ENCODE assay signal across 21 mouse cellular contexts in genomic region chr3:40695162-40695561, GRCm38 (mm10). TPM values are rescaled to one million over a fixed set of nuclear protein-coding genes. Genes with fewer than 3 reads are reported as not detected.
DNase-seq lines count a peak whose midpoint lies in the region; ATAC-seq and TF ChIP-seq lines count a peak whose summit lies in the region.
"Had no signal": no experiment of that assay in that cellular context is flagged by ENCODE, and none has a peak within 500 bp of the region (broad histone marks: within the 10 kb centered on the region; RNA-seq: fewer than 3 reads in every experiment).

No protein-coding gene starts in this region.

- H3K9ac ChIP-seq in MEL (ENCODE audit: control insufficient read depth, low read depth, low read length, poor library complexity, severe bottlenecking): no peak overlapping the region
- H3K9ac ChIP-seq: forebrain, postnatal 0 days; heart, embryonic 12.5 days; heart, embryonic 15.5 days; hindbrain, embryonic 13.5 days had no signal

- TF ChIP-seq POLR2A in MEL (IDR thresholded peaks at IDR 0.05; ENCODE audit: control insufficient read depth in 1 of 2, insufficient read depth in 1 of 2, low read depth in 1 of 2, low read length in 2 of 2, poor library complexity in 1 of 2): no peak

- H3K36me3 ChIP-seq in MEL (ENCODE audit: control insufficient read depth in 1 of 2, insufficient read depth in 2 of 2, low read length in 2 of 2): peaks cover 0 to 23% of the 10 kb centered on the region in 2 experiments; a peak in 2 of 4 replicates
- H3K36me3 ChIP-seq: heart, embryonic 12.5 days; heart, embryonic 15.5 days had no signal

- H3K27ac ChIP-seq in MEL (ENCODE audit: control insufficient read depth, low read depth, low read length): peak overlapping the region; percentile 60
- H3K27ac ChIP-seq: gastrocnemius, adult 2 months; hindbrain, embryonic 10.5 days; hindbrain, embryonic 13.5 days had no signal

- 0 out of 4 replicates have a peak, but pooled peaks have one; percentile 18 to 21 for TF ChIP-seq EP300 in MEL (IDR thresholded peaks at IDR 0.05; ENCODE audit: low read depth in 1 of 2, low read length in 2 of 2)

- DNase-seq in MEL (ENCODE audit: low read depth, low spot score): peak; percentile 41
- peak; percentile 63 for DNase-seq in fat pad, adult 2 months (ENCODE audit: extremely low read depth, low read depth, low spot score)
- DNase-seq in ovary, adult 18-20 months (ENCODE audit: low spot score): no peak
- no peak for DNase-seq in kidney, adult 11 months
- no peak for DNase-seq in cerebellum, adult 11 months
- DNase-seq: adrenal gland, adult 2 months; cerebellum, adult 11-12 months; cerebellum, adult 9-10 months; forebrain, postnatal 0 days had no signal

- no peaks in the 10 kb centered on the region for H3K27me3 ChIP-seq in MEL (ENCODE audit: control insufficient read depth in 1 of 2, insufficient read depth in 2 of 2, low read length in 2 of 2)
- H3K27me3 ChIP-seq: heart, embryonic 12.5 days; heart, embryonic 15.5 days; hindbrain, embryonic 13.5 days had no signal

- ATAC-seq in megakaryocyte progenitor cell, adult 5-6 weeks (replicated peaks; ENCODE audit: poor library complexity): 0 out of 2 replicates have a peak, but pooled peaks have one; percentile 3
- ATAC-seq: forebrain, embryonic 14.5 days; inflammation-experienced regulatory T-cells, adult 6 months had no signal

- H3K79me2 ChIP-seq in MEL (ENCODE audit: control insufficient read depth, insufficient read depth, low read length, poor library complexity): no peaks in the 10 kb centered on the region

- H3K4me3 ChIP-seq in MEL (ENCODE audit: control insufficient read depth in 1 of 2, insufficient read depth in 1 of 2, low read depth in 2 of 2, low read length in 2 of 2): no peak overlapping the region
- H3K4me3 ChIP-seq: gastrocnemius, adult 2 months; heart, embryonic 12.5 days; heart, embryonic 15.5 days; hindbrain, embryonic 10.5 days; hindbrain, embryonic 13.5 days had no signal

- H3K4me1 ChIP-seq in MEL (ENCODE audit: control insufficient read depth in 1 of 2, insufficient read depth in 2 of 2, low read length in 2 of 2): peaks cover 15 to 18% of the 10 kb centered on the region in 2 experiments
- H3K4me1 ChIP-seq: hindbrain, embryonic 10.5 days; hindbrain, embryonic 13.5 days had no signal

- no peak for TF ChIP-seq CTCF in MEL (IDR thresholded peaks at IDR 0.05 in 2 of 3, conservative IDR thresholded peaks at IDR 0.05 in 1 of 3; ENCODE audit: control insufficient read depth in 1 of 3, insufficient read depth in 1 of 3, low read depth in 2 of 3, low read length in 3 of 3, poor library complexity in 1 of 3, severe bottlenecking in 1 of 3)

- TF ChIP-seq RAD21 in MEL (IDR thresholded peaks at IDR 0.05; ENCODE audit: low read depth, low read length): no peak

- no peaks in the 10 kb centered on the region for H3K9me3 ChIP-seq in MEL (replicated peaks; ENCODE audit: insufficient read depth, low read length)
- H3K9me3 ChIP-seq: heart, embryonic 12.5 days; heart, embryonic 15.5 days; hindbrain, embryonic 10.5 days; hindbrain, embryonic 13.5 days had no signal

TF ChIP-seq in MEL, 35 proteins besides CTCF, POLR2A, EP300 and RAD21:
- TF ChIP-seq MAX (IDR thresholded peaks at IDR 0.05; ENCODE audit: low read length) (no peak), NRF1 (IDR thresholded peaks at IDR 0.05; ENCODE audit: insufficient read depth, low read depth, low read length, poor library complexity, severe bottlenecking) (no peak), POLR2AphosphoS5 (IDR thresholded peaks at IDR 0.05; ENCODE audit: borderline replicate concordance, low read depth, low read length) (no peak), GATA1 (IDR thresholded peaks at IDR 0.05; ENCODE audit: low read depth, low read length) (0 out of 2 replicates have a peak, but pooled peaks have one; percentile 12), ETS1 (IDR thresholded peaks at IDR 0.05; ENCODE audit: low read depth, low read length) (peak; percentile 96), POLR2AphosphoS2 (IDR thresholded peaks at IDR 0.05; ENCODE audit: low read length) (no peak), GABPA (IDR thresholded peaks at IDR 0.05; ENCODE audit: low read depth, low read length) (no peak), MAZ (IDR thresholded peaks at IDR 0.05; ENCODE audit: low read depth, low read length) (no peak), KAT2A (conservative IDR thresholded peaks at IDR 0.05; ENCODE audit: low read depth, low read length) (no peak), MYB (IDR thresholded peaks at IDR 0.05; ENCODE audit: low read depth, low read length) (no peak), USF2 (IDR thresholded peaks at IDR 0.05; ENCODE audit: borderline replicate concordance in 1 of 2, insufficient read depth in 1 of 2, low read depth in 1 of 2, low read length in 2 of 2) (no peak), TCF12 (IDR thresholded peaks at IDR 0.05; ENCODE audit: low read depth, low read length) (0 out of 2 replicates have a peak, but pooled peaks have one; percentile 49), SMC3 (IDR thresholded peaks at IDR 0.05; ENCODE audit: low read depth, low read length) (no peak), BHLHE40 (IDR thresholded peaks at IDR 0.05; ENCODE audit: borderline replicate concordance, low read depth, low read length) (no peak), NELFE (IDR thresholded peaks at IDR 0.05; ENCODE audit: low read depth, low read length) (no peak), SIN3A (IDR thresholded peaks at IDR 0.05; ENCODE audit: low read length) (peak; percentile 53), MXI1 (IDR thresholded peaks at IDR 0.05; ENCODE audit: low read depth, low read length) (peak; percentile 34; the same call in 1 of the 2 replicates), TBP (IDR thresholded peaks at IDR 0.05; ENCODE audit: low read depth, low read length) (no peak), MAFK (IDR thresholded peaks at IDR 0.05; ENCODE audit: borderline replicate concordance, low read depth, low read length) (no peak), ZKSCAN1 (IDR thresholded peaks at IDR 0.05; ENCODE audit: low read depth, low read length) (no peak), UBTF (IDR thresholded peaks at IDR 0.05; ENCODE audit: borderline replicate concordance, insufficient read depth, low read depth, low read length) (no peak), ZNF384 (IDR thresholded peaks at IDR 0.05; ENCODE audit: low read depth, low read length) (no peak)

RNA-seq across cellular contexts. Expression of gene Slc25a31, which starts 13.5 kb away (rescaled TPM):
- total RNA-seq in MEL (2012; rRNA removed): not detected in 2 replicates
- not detected for polyA plus RNA-seq in MEL (2012; ENCODE audit: insufficient read depth in 1 of 2, insufficient read length in 2 of 2, low read depth in 1 of 2, low replicate concordance in 2 of 2, missing spikeins in 1 of 2)
- not detected in 2 replicates for total RNA-seq in megakaryocyte progenitor cell, adult 5-6 weeks (2015)
- total RNA-seq in megakaryocyte progenitor cell, adult 5-6 weeks (2017): not detected in 2 replicates
- total RNA-seq: adrenal gland, postnatal 14 days; gastrocnemius, adult 2 months; gastrocnemius, postnatal 14 days; gastrocnemius, postnatal 4 days; heart, postnatal 36 days had no signal
- polyA plus RNA-seq: adrenal gland, adult 2 months; inflammation-experienced regulatory T-cells, adult 6 months had no signal

RNA-seq across cellular contexts. Expression of gene Hspa4l, which starts 49.1 kb away (rescaled TPM):
- total RNA-seq in MEL (2012; rRNA removed): 35.7 and 37.4 TPM in 2 replicates
- 10 to 100 TPM; 19.2 to 37.2 TPM for polyA plus RNA-seq in MEL (2012; ENCODE audit: insufficient read depth in 1 of 2, insufficient read length in 2 of 2, low read depth in 1 of 2, low replicate concordance in 2 of 2, missing spikeins in 1 of 2)
- 39.7 and 45.1 TPM in 2 replicates for total RNA-seq in megakaryocyte progenitor cell, adult 5-6 weeks (2015)
- 54.6 and 55.7 TPM in 2 replicates for total RNA-seq in megakaryocyte progenitor cell, adult 5-6 weeks (2017)

Comparison
In these comparisons a context has a peak if more than half of its experiments do, and no peak if none do; other contexts are left out.
1. DNase-seq: peak in MEL (single experiment) and fat pad, adult 2 months (single experiment); none in ovary, adult 18-20 months (single experiment), kidney, adult 11 months (single experiment) and cerebellum, adult 11 months (single experiment).